Comparison of ENCODE assay signal across 25 mouse cellular contexts in genomic region chr11:23284469-23284868, GRCm38 (mm10). TPM values are rescaled to one million over a fixed set of nuclear protein-coding genes. Genes with fewer than 3 reads are reported as not detected.
DNase-seq lines count a peak whose midpoint lies in the region; ATAC-seq and TF ChIP-seq lines count a peak whose summit lies in the region.
"Had no signal": no experiment of that assay in that cellular context is flagged by ENCODE, and none has a peak within 500 bp of the region (broad histone marks: within the 10 kb centered on the region; RNA-seq: fewer than 3 reads in every experiment).

No protein-coding gene starts in this region.

- intact Hi-C loops in heart, postnatal 10 days (cut with DNase I), result no loop called here

- ATAC-seq in granulocyte monocyte progenitor cell, adult 5-6 weeks (replicated peaks; ENCODE audit: poor library complexity, severe bottlenecking), result peak; percentile 53
- 0 out of 2 replicates have a peak, but pooled peaks have one; percentile 20 for ATAC-seq in megakaryocyte progenitor cell, adult 5-6 weeks (replicated peaks; ENCODE audit: poor library complexity)
- ATAC-seq: activated CD4-positive, CD25-positive, alpha-beta regulatory T cell, adult 4 months; CD4-positive, CD25-positive, alpha-beta regulatory T cell, adult 4 months; Patski had no signal

- peaks cover 10% of the 10 kb centered on the region for H3K79me2 ChIP-seq in C2C12 (ENCODE audit: control insufficient read depth, insufficient read depth)

- DNase-seq in 416B (ENCODE audit: low read depth), result peak; percentile 67
- no peak for DNase-seq in heart, postnatal 10 days
- DNase-seq in MN1 (ENCODE audit: low spot score), result no peak
- DNase-seq in lung, postnatal 25 days (ENCODE audit: low spot score), result no peak
- no peak for DNase-seq in hindbrain, embryonic 10.5 days (ENCODE audit: low spot score)
- DNase-seq: adrenal gland, adult 2 months; adrenal gland, adult 8-10 months; adrenal gland, postnatal 10 days; adrenal gland, postnatal 14 days; adrenal gland, postnatal 25 days; adrenal gland, postnatal 36 days; B cell, adult 2 months; cerebellum, adult 11 months; cerebellum, adult 11-12 months; cerebellum, adult 18-20 months; cerebellum, adult 2 months; cerebellum, adult 8-10 months had no signal

- H3K4me3 ChIP-seq in C2C12 (ENCODE audit: insufficient read depth, poor library complexity, severe bottlenecking), result no peak overlapping the region
- H3K4me3 ChIP-seq in hindbrain, embryonic 10.5 days, result no peak overlapping the region

- peaks cover 5% of the 10 kb centered on the region for H3K79me3 ChIP-seq in C2C12 (ENCODE audit: low read depth)

- H3K4me1 ChIP-seq in hindbrain, embryonic 10.5 days (replicated peaks), result no peaks in the 10 kb centered on the region

- H3ac ChIP-seq in C2C12 (ENCODE audit: control insufficient read depth, insufficient read length, low read depth), result no peak overlapping the region

- no peak overlapping the region for H3K27ac ChIP-seq in hindbrain, embryonic 10.5 days

- peaks cover 99% of the 10 kb centered on the region for H3K36me3 ChIP-seq in C2C12 (ENCODE audit: control insufficient read depth, insufficient read depth)
- peaks cover 100% of the 10 kb centered on the region for H3K36me3 ChIP-seq in hindbrain, embryonic 10.5 days

- no peaks in the 10 kb centered on the region for H3K27me3 ChIP-seq in C2C12 (ENCODE audit: control insufficient read depth, insufficient read depth, insufficient read length)
- no peaks in the 10 kb centered on the region for H3K27me3 ChIP-seq in hindbrain, embryonic 10.5 days (ENCODE audit: insufficient read depth, poor library complexity, severe bottlenecking)
- H3K27me3 ChIP-seq: CH12.LX, Patski had no signal

- H3K9me3 ChIP-seq in hindbrain, embryonic 10.5 days, result no peaks in the 10 kb centered on the region
- H3K9me3 ChIP-seq: G1E had no signal

- 98% methylated on average over 4 of the region's 4 CpGs for whole genome bisulfite sequencing in hindbrain, embryonic 10.5 days

- TF ChIP-seq CTCF in C2C12 (IDR thresholded peaks at IDR 0.05; ENCODE audit: control insufficient read depth, insufficient read depth, insufficient read length), result no peak

TF ChIP-seq in C2C12, 6 proteins besides CTCF, POLR2A, EP300 and RAD21:
- TF ChIP-seq USF1 (IDR thresholded peaks at IDR 0.05; ENCODE audit: low read depth), result no peak
- TF ChIP-seq CEBPB (IDR thresholded peaks at IDR 0.05; ENCODE audit: low read depth), result peak; percentile 55

RNA-seq across cellular contexts. Expression of gene Usp34, which starts 22.2 kb away (rescaled TPM):
- polyA plus RNA-seq in C2C12 (2012; fragmentation: generic; extraction: Trizol), result 8.4 TPM
- total RNA-seq in granulocyte monocyte progenitor cell, adult 5-6 weeks (2014; fragmentation: Nextera tagmentation), result 59.9 and 62.7 TPM in 2 replicates
- 46.4 and 50.7 TPM in 2 replicates for total RNA-seq in granulocyte monocyte progenitor cell, adult 5-6 weeks (2017)
- 62.5 and 67.2 TPM in 2 replicates for total RNA-seq in megakaryocyte progenitor cell, adult 5-6 weeks (2015)
- total RNA-seq in megakaryocyte progenitor cell, adult 5-6 weeks (2017), result 34.1 and 48.3 TPM in 2 replicates
- 10 to 100 TPM; 49.6 to 54.3 TPM for total RNA-seq in heart, postnatal 10 days (2021)
- 18.6 and 21.3 TPM in 2 replicates for polyA plus RNA-seq in hindbrain, embryonic 10.5 days (2016; fragmentation: Nextera tagmentation; extraction: Ambion mirVana)

RNA-seq across cellular contexts. Expression of gene Xpo1, which starts 28.6 kb away (rescaled TPM):
- polyA plus RNA-seq in C2C12 (2012; fragmentation: generic; extraction: Trizol), result 32.9 TPM
- 99.8 and 102 TPM in 2 replicates for total RNA-seq in granulocyte monocyte progenitor cell, adult 5-6 weeks (2014; fragmentation: Nextera tagmentation)
- total RNA-seq in granulocyte monocyte progenitor cell, adult 5-6 weeks (2017), result 272 and 274 TPM in 2 replicates
- 139 and 148 TPM in 2 replicates for total RNA-seq in megakaryocyte progenitor cell, adult 5-6 weeks (2015)
- total RNA-seq in megakaryocyte progenitor cell, adult 5-6 weeks (2017), result 214 and 253 TPM in 2 replicates
- total RNA-seq in heart, postnatal 10 days (2021), result 10 to 100 TPM; 45.1 to 62.0 TPM
- polyA plus RNA-seq in hindbrain, embryonic 10.5 days (2016; fragmentation: Nextera tagmentation; extraction: Ambion mirVana), result 101 and 125 TPM in 2 replicates
